Mouse (Mus musculus) ES-E14 (cell line): Measurements from ENCODE around the gene Nhlrc4. TPM values are rescaled to one million over a fixed set of nuclear protein-coding genes. Genes with fewer than 3 reads are reported as not detected.

Experiments
- DNase-seq: peaks from one replicate; pipeline ENCODE4 v3.0.0-alpha.2; 2013; ENCODE audit warnings: low read depth, low spot score
- H3K27ac ChIP-seq: 2 replicates; pipeline ENCODE4 v1.5.1; 2012; ENCODE audit warnings: low read depth, mild to moderate bottlenecking, low read length, moderate library complexity, mixed read lengths; ENCODE audit not compliant: poor library complexity, insufficient read depth, severe bottlenecking
- H3K36me3 ChIP-seq: 2 replicates; pipeline ENCODE4 v1.6.1; 2012; ENCODE audit warnings: mild to moderate bottlenecking, low read length, moderate library complexity, mixed read lengths; ENCODE audit not compliant: control insufficient read depth, poor library complexity, insufficient read depth, severe bottlenecking
- H3K4me1 ChIP-seq, 2 experiments: fragments of 150-350 bp in 1 of 2; sonication (generic) in 1 of 2; 2 replicates each; pipeline ENCODE4 v1.6.1; 2012; ENCODE audit warnings: low read length in 2 of 2, mild to moderate bottlenecking in 1 of 2, mixed read lengths in 1 of 2; ENCODE audit not compliant: control insufficient read depth in 2 of 2, insufficient read depth in 2 of 2, poor library complexity in 1 of 2
- H3K4me3 ChIP-seq, 2 experiments: fragments of 150-350 bp in 1 of 2; sonication (generic) in 1 of 2; 2 replicates each; pipeline ENCODE4 v1.5.1; 2012; ENCODE audit warnings: low read length in 2 of 2, low read depth in 1 of 2, mild to moderate bottlenecking in 1 of 2, mixed read lengths in 1 of 2; ENCODE audit not compliant: insufficient read depth in 1 of 2, poor library complexity in 1 of 2, severe bottlenecking in 1 of 2
- H3K9ac ChIP-seq: 2 replicates; pipeline ENCODE4 v1.6.1; 2012; ENCODE audit warnings: low read depth, mild to moderate bottlenecking, low read length, mixed read lengths; ENCODE audit not compliant: poor library complexity, insufficient read depth, severe bottlenecking
- H3K9me3 ChIP-seq: fragments of 150-350 bp; sonication (generic); 2 replicates; pipeline ENCODE4 v1.6.1; 2012; ENCODE audit warnings: low read depth, mild to moderate bottlenecking, low read length; ENCODE audit not compliant: control insufficient read depth, insufficient read depth
- CHD2 ChIP-seq: IDR thresholded peaks from 2 replicates; pipeline ENCODE4 v1.6.1; 2014; ENCODE audit warnings: mild to moderate bottlenecking, low read depth, low read length, inconsistent platforms
- HCFC1 ChIP-seq: IDR thresholded peaks from 2 replicates; pipeline ENCODE4 v1.6.1; 2012; ENCODE audit warnings: low read length, inconsistent platforms, borderline replicate concordance; ENCODE audit not compliant: insufficient read depth
- MAFK ChIP-seq: IDR thresholded peaks from 2 replicates; pipeline ENCODE4 v1.6.1; 2014; ENCODE audit warnings: mild to moderate bottlenecking, low read depth, low read length, inconsistent platforms; ENCODE audit not compliant: insufficient read depth
- ZC3H11A ChIP-seq: IDR thresholded peaks from 2 replicates; pipeline ENCODE4 v1.6.1; 2012; ENCODE audit warnings: low read depth, mild to moderate bottlenecking, inconsistent platforms, low read length, borderline replicate concordance
- ZNF384 ChIP-seq: IDR thresholded peaks from 2 replicates; pipeline ENCODE4 v1.6.1; 2012; ENCODE audit warnings: low read depth, low read length, inconsistent platforms
- in situ Hi-C, 2 experiments: fragments of 600-800 bp; cut with MboI; formaldehyde crosslinking; loops; one replicate each; pipeline ENCODE4 v1.15.1; 2025; ENCODE audit warnings: low sequenced_read_pairs in 2 of 2, inconsistent platforms in 1 of 2; ENCODE audit not compliant: unreplicated experiment in 2 of 2
- total RNA-seq: library from RNA; depleted of rRNA; stranded (reverse); fragments of 300-350 nt; gene quantifications from 2 replicates; pipeline ENCODE4 v1.2.3, GENCODE M21; 2012

The Nhlrc4 gene
- total RNA-seq, 1 experiment, result 0.18 TPM

GRCm38 (mm10) chr17:25925348-25925747 is 19.4 kb downstream of the Nhlrc4 start:
- Histone ChIP-seq H3K9me3 (no peaks in the 10 kb centered on the region), H3K9ac (no peak overlapping the region), H3K4me1 (no peaks in the 10 kb centered on the region), H3K36me3 (peaks cover 10% of the 10 kb centered on the region; the same call in 1 of the 2 replicates), H3K27ac (no peak overlapping the region), H3K4me3 (no peak overlapping the region)
- no peak for DNase-seq
- in situ Hi-C loops, result no loop called here
- no peak for TF ChIP-seq ZC3H11A

DNA sequence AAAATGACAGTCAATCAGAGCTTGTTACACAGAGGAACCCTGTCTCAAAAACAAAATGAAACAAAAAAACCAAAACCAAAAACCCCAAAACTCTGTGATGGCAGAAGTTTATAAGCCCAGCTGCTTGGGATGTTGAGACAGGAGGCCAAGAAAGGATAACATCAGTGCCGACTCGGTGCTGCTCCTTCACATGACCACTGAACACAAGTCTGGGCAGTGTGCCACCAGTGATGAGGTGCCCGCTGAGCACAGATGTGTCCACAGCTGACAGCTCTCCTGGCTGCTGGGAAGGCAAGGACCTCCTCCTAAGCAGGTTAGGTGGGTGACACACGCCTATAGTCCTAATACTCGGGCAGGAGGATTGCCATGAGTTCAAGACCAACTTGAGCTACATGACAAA is 22.6 kb downstream of the Nhlrc4 start:
- no peak overlapping the region for H3K4me3 ChIP-seq
- TF ChIP-seq ZNF384 (no peak), MAFK (no peak), ZC3H11A (no peak), HCFC1 (no peak)
- no peaks in the 10 kb centered on the region for H3K9me3 ChIP-seq
- DNase-seq, result no peak
- H3K9ac ChIP-seq, result no peak overlapping the region
- no peak overlapping the region for H3K27ac ChIP-seq
- H3K36me3 ChIP-seq, result peaks cover 2% of the 10 kb centered on the region; the same call in 1 of the 2 replicates
- peaks cover 0 to 3% of the 10 kb centered on the region in 2 experiments; a peak in 1 of 4 replicates for H3K4me1 ChIP-seq
- in situ Hi-C loops, result no loop called here

- Histone ChIP-seq H3K9me3 (no peaks in the 10 kb centered on the region), H3K4me1 (peaks cover 0 to 3% of the 10 kb centered on the region in 2 experiments; a peak in 1 of 4 replicates), H3K36me3 (peaks cover 1% of the 10 kb centered on the region; the same call in 1 of the 2 replicates), H3K9ac (peak overlapping the region; percentile 74), H3K27ac (peak overlapping the region; percentile 73), H3K4me3 (peak overlapping the region; percentile 89 to 95)
- no peak for TF ChIP-seq HCFC1
- TF ChIP-seq ZNF384, result no peak
- no peak for TF ChIP-seq ZC3H11A
- TF ChIP-seq MAFK, result peak; percentile 87
- TF ChIP-seq CHD2, result peak; percentile 88
- DNase-seq, result peak; percentile 98
- in situ Hi-C loops, result no loop called here
Measured at GRCm38 (mm10) chr17:25919786-25920642, 24.7 kb downstream of the Nhlrc4 start.

DNA sequence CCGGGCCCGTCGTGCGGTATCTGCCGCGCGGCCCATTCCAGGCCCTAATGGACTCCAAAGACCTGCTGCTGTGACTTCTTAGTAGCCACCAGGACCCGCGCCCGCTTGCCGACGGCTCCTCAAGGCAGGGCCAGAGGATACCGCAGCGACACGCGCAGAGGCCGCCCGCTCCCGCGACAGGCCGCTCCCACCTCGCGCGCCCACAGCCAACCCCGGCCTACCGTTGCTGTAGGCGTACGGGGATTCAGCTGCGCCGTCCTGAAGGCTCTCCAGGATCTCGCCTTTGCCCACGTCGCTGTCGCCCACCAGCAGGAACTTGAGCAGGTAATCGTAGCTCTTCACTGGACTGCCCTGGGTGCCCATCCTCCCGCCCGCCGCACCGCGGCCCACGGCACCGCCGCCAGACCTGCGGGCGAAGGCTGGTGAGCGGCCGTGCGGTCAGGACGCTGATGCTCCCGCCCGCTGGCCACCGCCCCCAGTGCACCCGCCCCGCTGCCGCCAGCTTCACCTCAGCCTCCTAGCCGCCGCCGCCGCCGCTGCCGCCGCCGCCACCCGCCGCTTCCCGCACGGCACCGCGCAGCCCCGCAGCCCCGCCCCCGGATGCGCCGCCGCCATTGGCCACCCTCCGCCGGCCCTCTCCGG is 25.5 kb downstream of the Nhlrc4 start, which contains the start of gene Rab40c:
TSS of gene Rab40c (minus strand) at position 584 of the 642 bp plus-strand sequence.
- peak within 1 kb of the TSS; percentile 92 for H3K9ac ChIP-seq
- in situ Hi-C loops, result no loop called here
- H3K9me3 ChIP-seq, result no peaks in the 10 kb centered on the region
- H3K4me1 ChIP-seq, result peaks cover 0 to 3% of the 10 kb centered on the region in 2 experiments; a peak in 1 of 4 replicates
- H3K36me3 ChIP-seq, result peaks cover 1% of the 10 kb centered on the region; the same call in 1 of the 2 replicates
- H3K27ac ChIP-seq, result peak within 1 kb of the TSS; percentile 73
- no peak for TF ChIP-seq ZNF384
- TF ChIP-seq HCFC1, result no peak; the same call in 1 of the 2 replicates
- TF ChIP-seq MAFK, result no peak
- no peak for TF ChIP-seq CHD2
- no peak for TF ChIP-seq ZC3H11A
- no peak for DNase-seq
- H3K4me3 ChIP-seq, result peak within 1 kb of the TSS; percentile 95 to 97
